Mouse (Mus musculus) left cerebral cortex, postnatal 10 days (tissue): ENCODE measurements around the gene Atp13a2. TPM values are rescaled to one million over a fixed set of nuclear protein-coding genes. Genes with fewer than 3 reads are reported as not detected.

ENCODE experiments used
- DNase-seq, 2 experiments: peaks; one replicate each; pipeline ENCODE4 v3.0.0; 2021 to 2022; ENCODE audit warnings: low spot score in 2 of 2, mixed read lengths in 1 of 2; ENCODE audit errors: extremely low spot score in 1 of 2
- intact Hi-C: fragments of 180-260 bp; cut with DNase I; formaldehyde crosslinking; loops from one replicate; pipeline ENCODE4 v1.15.1; 2025
- total RNA-seq, 2 experiments: library from RNA; stranded (reverse); gene quantifications; 2 replicates each; pipeline ENCODE4 v1.2.3; 2021

Gene Atp13a2
- total RNA-seq, 2 experiments from 2014 or later = 241 to 250 TPM

DNA sequence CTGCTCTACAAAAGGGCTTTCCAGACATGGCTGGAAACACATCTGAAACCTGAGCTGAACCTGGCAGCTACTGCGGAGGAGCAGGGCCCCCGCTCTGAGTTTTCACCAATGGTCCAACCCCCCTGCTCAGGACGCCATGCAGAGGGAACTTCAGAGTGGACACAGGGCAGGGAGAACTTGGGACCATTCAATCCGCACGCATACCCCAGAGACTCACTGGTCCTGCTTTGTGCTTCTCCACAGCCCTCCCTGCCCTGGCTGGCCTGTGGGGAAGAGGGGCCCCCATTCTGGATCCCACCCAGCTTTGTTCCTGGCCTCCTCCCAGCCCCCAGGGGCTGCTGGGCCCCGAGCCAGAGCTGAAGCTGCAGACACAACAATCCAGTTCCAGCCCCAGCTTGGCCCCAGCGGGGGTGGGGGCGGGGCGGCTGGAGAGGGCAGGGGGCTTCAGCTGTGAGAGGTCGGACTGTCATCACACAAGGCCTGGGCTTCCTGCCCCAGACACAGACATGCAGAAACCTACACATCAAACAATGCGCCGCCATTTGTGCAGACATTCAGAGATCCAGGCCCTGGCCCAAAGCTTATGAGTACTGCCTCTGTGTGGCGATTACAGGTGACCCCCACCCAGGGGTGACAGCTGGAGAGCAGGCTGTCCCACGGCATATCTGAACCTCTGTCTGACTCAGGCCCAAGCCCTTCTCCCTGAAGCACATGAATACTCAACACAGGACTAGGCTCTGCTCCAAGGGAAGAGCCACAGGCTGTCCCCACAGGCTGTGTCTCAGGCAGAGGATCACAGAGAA lies 34.3 kb downstream of the Atp13a2 start:
- intact Hi-C loops = no loop called here
- peak in 1 of 2 experiments; percentile 89 for DNase-seq

DNA sequence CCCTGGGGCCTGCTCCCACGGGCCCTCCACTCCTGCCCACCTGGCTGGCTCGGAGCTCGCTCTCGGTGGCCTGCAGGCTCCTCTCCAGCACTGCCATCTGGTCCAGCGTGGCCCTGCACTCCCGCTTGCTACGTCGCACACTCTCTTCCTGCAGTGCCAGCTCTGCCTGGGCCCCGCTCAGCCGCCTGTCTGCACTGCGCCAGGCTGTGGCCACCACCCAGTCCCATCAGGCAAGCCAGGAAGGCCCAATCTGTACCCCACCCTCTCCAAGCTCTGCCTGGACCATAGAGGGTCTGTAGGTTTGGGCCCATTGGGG lies 34.9 kb downstream of the Atp13a2 start:
- intact Hi-C loops = no loop called here
- DNase-seq = peak in 1 of 2 experiments; percentile 51

DNA sequence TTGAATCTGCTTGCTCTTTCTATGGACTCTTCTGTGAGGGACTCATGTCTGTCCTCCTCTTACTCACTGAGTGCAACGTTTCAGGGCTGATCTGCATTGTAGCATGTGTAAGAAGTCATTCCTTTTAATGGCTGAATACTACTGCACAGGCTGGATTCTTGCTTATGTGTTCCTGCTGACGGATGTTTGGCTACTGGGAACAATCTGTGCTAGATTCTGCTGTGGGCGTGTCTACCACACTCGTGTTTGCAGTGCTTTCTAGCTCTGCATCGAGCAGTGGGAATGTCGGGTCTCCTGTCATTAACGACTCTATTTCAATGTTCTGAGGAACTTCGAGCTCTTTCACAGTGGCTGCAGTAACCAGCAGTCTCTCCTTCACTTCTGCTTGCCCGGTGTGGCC lies 37.4 kb downstream of the Atp13a2 start:
- intact Hi-C loops = no loop called here
- DNase-seq = no peak

DNA sequence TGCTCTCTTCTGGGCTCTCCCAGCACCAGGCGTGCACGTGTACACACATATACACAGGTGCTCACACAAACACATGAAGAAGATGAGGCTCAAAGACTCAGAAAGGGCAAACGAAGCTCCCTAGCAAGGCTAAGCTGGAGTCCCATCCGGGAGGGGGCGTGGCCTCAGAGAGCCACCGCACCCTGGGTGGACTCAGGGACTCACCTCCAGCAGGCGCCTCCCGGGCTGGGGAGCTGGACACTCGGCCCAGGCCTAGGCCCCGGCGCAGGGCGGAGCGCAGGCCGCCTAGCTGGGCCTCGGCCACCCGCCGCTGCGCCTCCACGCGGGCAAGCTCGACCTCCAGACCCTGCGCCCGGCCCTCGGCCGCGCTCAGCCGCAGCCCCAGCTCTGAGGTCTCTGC lies 38.3 kb downstream of the Atp13a2 start:
- intact Hi-C loops = no loop called here
- DNase-seq = no peak

DNA sequence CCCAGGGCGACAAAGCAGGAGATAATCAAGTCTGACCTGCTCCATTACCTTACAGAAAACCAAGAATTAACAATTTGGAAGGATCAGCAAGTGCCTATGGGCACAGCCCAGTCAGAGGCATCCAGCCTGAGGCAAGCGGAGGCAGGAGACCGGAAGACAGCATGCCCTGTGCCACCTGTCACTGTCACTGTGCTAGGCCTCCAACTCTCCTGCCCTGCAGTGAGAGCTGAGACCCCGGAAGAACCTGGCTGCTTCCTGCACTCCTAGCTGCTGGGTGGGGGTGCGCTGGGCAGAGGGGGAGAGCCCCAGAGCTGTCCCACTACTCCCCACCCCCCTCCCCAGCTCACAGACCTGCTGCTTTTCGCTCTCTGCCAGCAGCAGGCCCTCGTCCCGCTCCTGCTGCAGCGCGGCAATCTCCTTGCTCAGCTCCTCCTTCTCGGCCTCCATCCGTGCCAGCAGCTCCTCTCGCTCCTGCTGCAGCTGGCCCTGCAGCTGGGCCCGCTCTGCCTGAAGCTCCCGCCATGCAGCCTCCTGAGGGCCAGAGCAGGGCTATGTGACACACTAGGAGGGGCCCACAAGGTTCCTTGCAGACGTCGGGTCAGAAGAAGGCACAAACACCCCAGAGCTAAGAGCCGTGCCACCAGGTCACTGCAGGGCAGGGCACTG lies 44.0 kb downstream of the Atp13a2 start:
- peak in 1 of 2 experiments; percentile 40 for DNase-seq
- intact Hi-C loops = loop anchor here (2.0 kb wide), 1 partner anchor 66 kb away; no protein-coding TSS in a partner anchor

DNA sequence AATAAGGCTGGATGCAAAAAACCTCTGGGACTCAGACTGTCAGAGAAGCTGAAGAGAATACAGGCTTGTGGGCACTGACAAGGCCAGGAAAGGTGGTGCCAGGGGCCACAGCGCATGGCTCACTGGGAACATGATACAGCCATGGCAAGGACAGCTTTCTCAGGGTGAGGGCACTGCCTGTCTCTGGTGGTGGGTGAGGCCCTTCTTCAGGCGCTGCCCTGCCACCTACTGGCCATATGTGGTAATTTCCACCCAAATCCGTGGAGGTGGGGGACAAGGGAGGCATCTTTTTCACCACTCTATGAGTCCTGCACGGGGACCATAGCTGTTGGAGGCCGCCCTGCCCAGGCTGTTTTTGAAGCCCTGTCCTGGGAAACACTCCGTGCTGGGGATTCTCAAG lies 45.1 kb downstream of the Atp13a2 start:
- DNase-seq = peak; percentile 64 to 85
- intact Hi-C loops = loop anchor here (2.0 kb wide), 1 partner anchor 67 kb away; no protein-coding TSS in a partner anchor

DNA sequence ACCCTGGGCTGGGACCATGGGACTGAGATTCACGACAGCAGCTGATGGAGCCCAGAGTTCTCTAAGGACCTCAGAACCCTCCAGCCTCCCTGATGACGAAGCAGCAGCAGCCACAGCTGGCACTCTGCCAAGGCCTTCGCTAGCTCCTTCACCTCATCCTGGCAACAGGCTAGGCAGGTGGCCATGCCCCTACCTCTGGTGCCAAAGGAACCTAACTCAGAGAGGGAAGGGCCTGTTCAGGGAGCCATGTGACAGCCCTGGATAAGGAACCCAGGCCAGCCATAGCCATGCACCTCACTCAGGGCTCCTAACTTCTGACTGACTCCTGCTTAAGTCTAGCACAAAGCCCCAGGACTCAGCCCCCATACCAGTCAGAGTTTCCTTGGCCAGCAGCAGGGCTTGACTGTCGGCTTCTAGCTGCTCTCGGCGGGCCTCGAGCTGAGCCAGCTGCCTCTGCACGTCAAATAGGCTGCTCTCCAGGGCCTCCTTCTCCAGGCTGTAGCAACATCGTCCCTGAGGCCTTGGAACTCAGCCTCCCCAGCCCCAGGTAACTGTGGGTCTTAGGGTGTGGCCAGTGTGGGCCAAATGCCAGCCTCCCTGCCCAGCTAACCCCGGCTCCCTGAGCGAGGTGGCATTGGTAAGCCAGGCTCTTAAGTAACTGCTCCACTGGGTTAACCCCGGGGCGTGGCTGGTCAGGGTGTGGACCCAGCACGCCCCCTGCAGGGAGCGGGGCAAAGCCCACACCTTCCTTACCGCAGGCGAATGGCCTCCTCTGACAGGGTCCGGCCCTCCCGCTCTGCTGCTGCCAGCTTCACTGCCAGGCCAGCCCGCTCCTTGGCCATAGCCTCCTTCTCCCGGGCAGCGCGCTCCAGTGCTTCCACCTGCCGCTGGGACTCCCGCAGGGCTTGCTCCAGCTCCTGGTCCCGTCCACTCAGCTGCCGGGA lies 47.2 kb downstream of the Atp13a2 start:
- intact Hi-C loops = no loop called here
- DNase-seq = peak in 1 of 2 experiments; percentile 62

DNA sequence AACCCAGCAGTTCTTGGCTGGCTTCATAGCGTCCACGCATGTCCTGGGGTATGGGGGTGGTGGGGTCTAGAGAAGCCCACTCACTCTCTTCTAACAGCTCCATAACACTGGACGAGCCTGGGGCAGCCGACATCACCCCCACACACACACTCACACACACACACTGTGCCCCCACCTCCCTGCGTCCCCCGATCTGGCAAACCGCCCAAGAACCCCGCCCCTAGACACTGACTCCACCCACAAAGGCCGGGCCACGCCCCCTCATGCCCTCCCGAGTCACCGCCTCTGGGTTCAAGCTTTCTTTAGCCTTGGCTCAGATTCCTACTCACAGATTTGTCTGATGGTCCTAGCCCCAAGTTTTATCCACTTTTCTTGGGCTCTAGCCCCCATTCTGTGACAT lies 54.4 kb downstream of the Atp13a2 start:
- intact Hi-C loops = no loop called here
- peak in 1 of 2 experiments; percentile 59 for DNase-seq

DNA sequence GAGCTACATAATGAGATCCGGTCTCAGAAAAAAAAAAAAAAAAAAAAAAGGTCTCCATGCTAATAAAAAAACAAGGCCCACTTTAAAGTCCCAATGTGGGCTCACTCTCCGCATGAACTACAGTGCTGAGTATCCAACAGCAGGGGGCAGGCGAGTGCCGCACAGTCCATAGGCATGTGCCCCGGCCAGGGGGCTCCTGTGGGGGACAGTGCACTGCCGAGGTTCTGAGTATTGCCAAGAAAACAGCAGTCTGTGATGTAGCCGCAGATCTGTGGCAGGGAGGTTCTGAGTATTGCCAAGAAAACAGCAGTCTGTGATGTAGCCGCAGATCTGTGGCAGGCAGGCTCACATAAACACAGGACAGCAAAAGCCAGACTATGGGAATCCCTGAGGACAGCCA lies 58.1 kb downstream of the Atp13a2 start:
- intact Hi-C loops = no loop called here

DNA sequence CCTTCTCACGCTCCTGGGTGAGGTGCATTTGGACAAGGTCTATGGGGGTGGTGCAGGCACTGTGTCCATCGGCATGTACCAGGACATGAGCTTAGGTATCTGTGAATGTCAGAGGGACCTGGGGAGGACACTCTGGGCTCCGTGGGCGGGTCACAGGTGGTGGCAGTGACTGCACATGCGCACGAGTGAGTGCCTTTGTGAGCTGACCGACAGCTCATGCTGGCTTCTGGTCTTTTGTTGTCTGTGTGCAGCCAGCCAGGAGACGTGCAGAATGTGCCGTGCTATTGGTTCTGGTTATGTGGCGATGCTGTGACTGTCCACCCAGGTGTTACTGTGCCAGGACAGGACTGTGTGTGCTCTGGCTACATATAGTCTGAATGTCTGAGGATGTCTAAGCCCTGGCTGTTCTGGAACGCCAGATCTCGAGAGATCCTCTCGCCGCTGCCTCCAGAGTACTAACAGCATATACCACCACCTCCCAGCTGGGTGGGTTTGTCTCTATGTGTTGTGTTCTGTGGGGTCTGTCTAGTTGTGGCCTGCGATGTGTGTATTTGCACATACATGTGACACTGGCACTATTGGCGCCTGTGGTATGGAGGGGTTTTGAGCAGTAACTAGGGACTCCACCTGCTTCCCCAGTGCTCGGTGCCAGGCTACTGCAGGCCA lies 62.3 kb downstream of the Atp13a2 start:
- intact Hi-C loops = no loop called here
- DNase-seq = no peak

More for the DNA sequence above, 58.1 kb downstream of the Atp13a2 start:
- peak; percentile 37 to 83 for DNase-seq

DNA sequence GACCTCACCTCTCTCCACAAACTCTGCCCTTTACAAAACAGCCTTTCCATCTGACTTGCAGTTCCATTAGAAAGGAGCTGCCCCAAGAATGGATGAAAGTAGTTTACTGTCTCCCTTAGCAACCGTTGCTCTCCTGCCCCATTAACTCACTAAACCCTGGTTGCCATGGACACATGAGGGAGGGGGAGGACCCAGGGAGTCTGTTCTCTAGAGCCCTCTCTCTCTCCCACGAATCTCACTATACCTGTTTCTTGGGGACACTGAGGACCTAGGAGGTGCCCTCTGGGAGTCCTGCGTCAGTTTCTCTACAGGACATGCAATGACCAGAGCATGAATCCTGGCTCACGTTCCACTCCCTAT lies 62.8 kb downstream of the Atp13a2 start:
- peak in 1 of 2 experiments; percentile 67 for DNase-seq
- intact Hi-C loops = no loop called here

DNA sequence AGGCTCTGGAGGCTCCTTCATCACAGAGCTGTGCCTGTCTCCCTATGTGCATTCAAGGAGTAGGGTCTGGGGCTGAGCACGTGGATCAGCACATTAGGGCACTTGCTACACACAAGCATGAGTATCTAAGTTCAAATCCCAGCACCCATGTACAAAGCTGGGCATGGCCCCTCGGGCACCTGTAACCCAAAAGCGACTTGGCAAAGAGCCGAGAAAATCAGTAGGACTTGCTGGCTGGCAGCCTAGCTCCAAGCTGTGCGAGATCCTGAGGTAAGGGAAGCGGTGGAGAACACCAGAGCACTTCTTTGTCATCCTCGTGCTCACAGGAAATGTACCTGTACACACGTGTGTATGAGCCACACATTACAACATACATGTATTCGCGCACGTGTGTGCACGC lies 65.8 kb downstream of the Atp13a2 start:
- DNase-seq = no peak
- intact Hi-C loops = no loop called here

DNA sequence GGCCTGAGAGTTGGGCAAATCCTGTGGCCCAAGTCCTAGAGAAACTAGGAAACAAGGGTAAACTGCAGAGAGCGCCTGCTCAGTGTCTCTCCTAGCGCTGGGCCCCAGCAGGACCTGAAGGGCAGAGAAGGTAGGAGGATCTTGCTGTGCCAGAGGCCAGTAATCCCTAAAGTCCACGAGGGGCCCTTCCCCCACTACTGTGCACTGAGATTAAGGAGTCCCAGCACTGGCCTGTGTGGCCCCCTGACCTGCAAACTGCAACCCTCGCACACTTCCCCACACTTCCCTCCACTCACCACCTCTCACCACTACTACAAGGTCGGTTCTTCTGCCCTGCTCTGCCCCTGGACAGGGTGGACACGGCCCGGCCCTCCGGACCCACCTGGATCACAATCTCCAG lies 66.5 kb downstream of the Atp13a2 start:
- intact Hi-C loops = no loop called here
- DNase-seq = no peak

DNA sequence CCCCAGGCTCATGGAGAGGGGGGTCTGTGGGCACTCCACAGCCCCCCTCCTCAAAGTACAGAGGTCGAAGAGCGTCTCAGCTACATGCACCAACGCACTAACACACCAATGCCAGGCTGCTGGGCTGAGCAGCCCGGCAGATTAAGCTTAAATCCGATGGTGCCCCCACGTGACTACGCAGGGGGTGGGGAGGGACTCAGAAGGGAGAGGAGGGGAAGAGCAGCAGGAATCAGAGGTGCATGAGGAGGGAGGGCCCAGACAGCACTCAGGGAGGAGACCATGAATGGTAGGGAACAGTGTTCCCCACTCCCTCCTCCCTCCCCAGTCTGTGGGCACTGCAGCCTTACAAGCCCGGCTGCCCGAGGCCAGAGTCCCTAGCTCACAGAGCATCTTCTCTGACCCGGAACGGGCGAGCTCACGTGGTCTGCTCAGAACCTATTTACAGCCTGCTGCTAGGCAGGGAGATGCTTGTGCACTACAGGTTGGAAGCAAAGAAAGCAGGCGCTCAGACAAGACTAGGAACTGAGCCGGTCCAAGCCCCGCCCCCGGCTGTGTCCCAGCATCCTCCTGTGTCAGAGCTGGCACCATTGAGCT lies 67.0 kb downstream of the Atp13a2 start:
- DNase-seq = peak; percentile 62 to 86
- intact Hi-C loops = no loop called here

Other genes with a start within 250 kb of the Atp13a2 start
- under 1 TPM; 0.49 to 0.87 TPM for gene Padi6, start 244.2 kb upstream of the Atp13a2 start, total RNA-seq
- gene Padi4, start 212.6 kb upstream of the Atp13a2 start, total RNA-seq = not detected
- gene Padi3, start 176.2 kb upstream of the Atp13a2 start, total RNA-seq = not detected
- under 1 TPM; 0.11 to 0.14 TPM for gene Padi1, start 141.1 kb upstream of the Atp13a2 start, total RNA-seq
- gene Padi2, start 80.5 kb upstream of the Atp13a2 start, total RNA-seq = 1 to 10 TPM; 3.3 to 4.9 TPM
- gene Sdhb, start 25.7 kb upstream of the Atp13a2 start, total RNA-seq = 100 to 1,000 TPM; 197 to 203 TPM
- gene Mfap2, start 23.5 kb downstream of the Atp13a2 start, total RNA-seq = 10 to 100 TPM in 1 of 2 experiments, 1 to 10 TPM in 1; 9.3 to 14.8 TPM
- gene Crocc, start 73.7 kb downstream of the Atp13a2 start, total RNA-seq = 10 to 100 TPM; 44.5 to 45.2 TPM
- gene Necap2, start 91.5 kb downstream of the Atp13a2 start, total RNA-seq = 10 to 100 TPM; 41.8 to 42.9 TPM
- under 1 TPM; 0.17 to 0.59 TPM for gene Spata21, start 101.5 kb downstream of the Atp13a2 start, total RNA-seq
- 10 to 100 TPM; 43.0 to 45.3 TPM for gene Szrd1, start 152.9 kb downstream of the Atp13a2 start, total RNA-seq
- 10 to 100 TPM; 35.2 to 35.4 TPM for gene Fbxo42, start 161.0 kb downstream of the Atp13a2 start, total RNA-seq
- gene Rsg1, start 227.1 kb downstream of the Atp13a2 start, total RNA-seq = 1 to 10 TPM; 3.5 to 5.0 TPM